Mouse (Mus musculus) cerebellum, postnatal 25 days (tissue): ENCODE measurements around the gene Abcb1b.
"Not testable (repeated sequence)": the region's sequence is repeated elsewhere in the genome, so short reads cannot be mapped to it uniquely, and the experiment has no call there.

Experiments used
- DNase-seq, 2 experiments: peaks; one replicate each; pipeline ENCODE4 v3.0.0; 2021; ENCODE audit warnings: mixed read lengths in 2 of 2

Abcb1b gene

DNA sequence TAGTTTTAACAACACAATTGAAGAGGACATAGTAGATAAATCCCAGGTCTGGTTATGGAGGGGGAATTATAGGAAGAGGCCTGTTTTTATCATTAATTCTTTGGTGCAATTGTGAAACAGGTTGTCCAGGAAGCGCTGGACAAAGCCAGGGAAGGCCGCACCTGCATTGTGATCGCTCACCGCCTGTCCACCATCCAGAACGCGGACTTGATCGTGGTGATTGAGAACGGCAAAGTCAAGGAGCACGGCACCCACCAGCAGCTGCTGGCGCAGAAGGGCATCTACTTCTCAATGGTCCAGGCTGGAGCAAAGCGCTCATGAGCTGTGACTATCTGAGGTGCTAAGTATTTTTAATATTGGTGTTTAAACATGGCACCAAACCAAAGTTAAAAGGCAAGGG, 67.7 kb downstream of the Abcb1b start:
- DNase-seq, result not testable (repeated sequence)

- DNase-seq, result no peak
Observed at GRCm38 (mm10) chr5:8866366-8866765, 68.4 kb downstream of the Abcb1b start.

- DNase-seq, result peak in 1 of 2 experiments; percentile 16
Observed at GRCm38 (mm10) chr5:8868019-8868418, 70.1 kb downstream of the Abcb1b start.

DNA sequence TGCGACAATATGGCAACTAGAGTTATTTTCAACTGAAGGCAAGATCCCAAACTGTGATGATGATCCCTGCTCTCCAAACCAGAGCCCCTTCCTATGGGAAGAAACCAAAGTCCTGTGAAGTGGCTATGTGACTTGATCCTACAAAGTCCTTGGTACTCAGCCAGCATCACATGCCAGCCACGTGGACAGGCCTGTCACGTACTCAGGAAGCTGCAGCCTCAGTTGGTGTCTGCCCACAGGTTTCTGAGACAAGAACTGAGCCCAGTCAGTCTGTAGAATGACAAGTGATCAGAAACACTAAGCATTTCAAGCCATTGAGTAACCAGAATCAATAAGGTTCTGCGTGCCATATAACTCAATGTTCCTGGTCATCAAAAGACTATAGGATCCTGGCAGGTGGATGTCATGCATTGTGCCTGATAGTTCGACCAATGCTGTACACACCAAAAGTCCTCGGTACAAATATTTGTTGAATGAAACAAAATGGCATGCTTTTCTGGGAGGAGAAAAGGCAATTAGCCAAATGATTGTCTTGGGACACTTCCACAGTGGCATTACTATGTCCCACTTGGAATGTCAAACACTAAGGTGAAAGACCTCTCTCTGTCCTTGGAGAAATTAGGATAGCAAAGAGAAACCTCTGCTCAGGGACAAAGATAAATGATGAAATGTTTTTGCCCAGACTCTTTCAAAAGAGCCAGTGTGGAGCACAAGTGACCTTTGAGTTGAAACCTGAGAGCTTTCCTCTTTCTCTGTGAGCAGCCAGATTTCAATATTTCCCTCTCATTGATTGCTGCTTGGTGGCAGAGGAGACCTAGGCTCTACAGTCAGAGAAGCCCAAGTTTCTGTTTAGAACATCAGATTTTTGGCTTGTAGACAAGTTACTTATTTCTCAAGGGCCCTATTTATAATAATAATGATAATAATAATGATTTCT, 75.3 kb downstream of the Abcb1b start:
- no peak for DNase-seq

GRCm38 (mm10) chr5:8877086-8877485, 79.1 kb downstream of the Abcb1b start:
- no peak for DNase-seq

DNA sequence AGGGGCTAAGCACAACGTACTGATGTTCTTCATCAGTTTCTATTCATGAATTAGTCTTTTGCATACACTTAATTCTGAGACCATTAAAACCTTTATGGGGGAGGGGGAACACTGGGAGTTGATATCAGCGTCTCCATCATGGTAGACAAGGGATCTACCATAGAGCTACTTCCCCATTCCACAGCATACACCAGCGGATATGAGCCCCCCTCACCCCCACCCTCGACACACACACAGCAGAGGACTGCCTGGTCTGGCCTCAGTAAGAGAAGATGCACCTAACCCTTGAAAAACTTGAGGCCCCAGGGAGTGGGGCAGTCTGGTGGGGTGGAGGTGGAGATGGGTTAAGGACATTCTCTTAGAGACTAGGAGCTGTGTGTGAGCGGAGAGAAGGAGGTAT, 79.9 kb downstream of the Abcb1b start:
- no peak for DNase-seq

- no peak for DNase-seq
Observed at GRCm38 (mm10) chr5:8885837-8886236, 87.9 kb downstream of the Abcb1b start.

- peak; percentile 63 to 73 for DNase-seq
Observed at GRCm38 (mm10) chr5:8893300-8894103, 95.6 kb downstream of the Abcb1b start, which contains the start of gene Abcb4. Gene Abcb4, plus strand, starts transcription at chr5:8893717.

GRCm38 (mm10) chr5:8894104-8894425, 96.1 kb downstream of the Abcb1b start:
- DNase-seq, result no peak

GRCm38 (mm10) chr5:8894641-8895490, 96.9 kb downstream of the Abcb1b start:
- no peak for DNase-seq

DNA sequence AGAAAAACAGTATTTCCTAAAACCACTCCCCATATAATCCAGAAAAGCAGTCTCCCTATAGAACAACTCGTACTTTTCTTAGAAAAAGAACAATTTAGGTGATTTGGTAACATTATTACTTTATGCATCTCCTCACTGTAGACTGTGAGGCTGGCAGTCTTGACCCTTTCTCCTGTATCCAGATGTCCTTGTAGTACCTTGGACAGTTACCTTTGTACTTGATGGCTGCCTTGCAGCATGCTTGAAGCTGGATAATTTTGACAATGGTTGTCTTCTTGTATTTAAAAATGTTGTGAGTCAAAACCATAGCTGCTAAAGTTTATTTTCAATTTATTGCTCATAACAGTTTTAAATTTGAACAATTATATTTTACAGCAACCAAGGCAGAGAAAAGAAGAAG, 98.3 kb downstream of the Abcb1b start:
- no peak for DNase-seq

DNA sequence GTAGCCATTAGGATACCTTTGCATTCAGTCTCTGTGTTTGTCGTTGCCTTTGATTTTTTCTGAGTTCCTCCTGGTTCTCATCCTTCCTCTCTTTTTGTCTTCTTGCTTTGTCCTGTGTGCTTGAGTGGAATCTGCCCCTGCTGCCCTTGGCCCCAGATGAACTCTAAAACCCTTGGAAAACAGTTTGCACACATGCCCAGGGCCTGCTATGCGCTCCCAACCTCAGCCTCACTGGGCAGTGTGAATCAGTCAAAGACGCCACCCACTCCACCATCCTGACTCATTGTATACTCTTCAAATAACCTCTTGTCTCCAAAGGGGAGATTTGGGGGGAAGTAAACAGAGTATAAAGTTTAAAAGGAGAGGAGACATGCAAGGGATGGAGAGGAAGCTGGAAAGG, 100.3 kb downstream of the Abcb1b start:
- DNase-seq, result no peak

- DNase-seq, result no peak
Observed at GRCm38 (mm10) chr5:8901001-8901400, 103.1 kb downstream of the Abcb1b start.

DNA sequence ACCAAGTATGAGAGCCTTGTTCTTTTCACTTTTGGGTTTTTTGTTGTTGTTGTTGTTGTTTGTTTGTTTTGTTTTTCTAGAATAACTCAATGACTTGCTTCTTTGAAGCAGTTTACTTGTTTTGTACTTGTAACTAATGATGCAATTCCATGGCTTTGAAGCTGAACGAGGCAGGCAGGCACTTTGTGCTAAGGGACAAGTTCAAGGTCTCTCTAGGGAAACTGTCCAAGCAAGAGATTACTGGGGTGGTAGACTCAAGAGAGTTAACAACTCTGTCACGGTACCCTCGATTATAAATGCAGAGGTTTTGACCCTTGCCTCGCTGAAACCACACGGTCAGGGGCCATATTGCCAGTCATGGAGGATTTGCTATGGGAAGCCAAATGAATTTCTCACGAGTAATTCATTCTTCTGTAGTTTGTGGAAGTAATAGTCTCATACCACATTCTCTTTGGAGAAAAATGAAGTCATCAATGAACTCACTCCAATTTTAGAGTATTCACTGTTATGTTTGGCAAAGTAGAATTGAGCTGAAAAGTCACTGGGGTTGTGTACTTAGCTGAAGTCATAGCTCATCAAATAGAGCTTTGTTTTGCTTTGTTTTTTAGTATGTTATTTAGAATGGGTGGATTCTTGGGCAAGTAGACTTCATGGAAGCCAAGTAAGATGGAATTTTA, 104.3 kb downstream of the Abcb1b start:
- DNase-seq, result no peak

DNA sequence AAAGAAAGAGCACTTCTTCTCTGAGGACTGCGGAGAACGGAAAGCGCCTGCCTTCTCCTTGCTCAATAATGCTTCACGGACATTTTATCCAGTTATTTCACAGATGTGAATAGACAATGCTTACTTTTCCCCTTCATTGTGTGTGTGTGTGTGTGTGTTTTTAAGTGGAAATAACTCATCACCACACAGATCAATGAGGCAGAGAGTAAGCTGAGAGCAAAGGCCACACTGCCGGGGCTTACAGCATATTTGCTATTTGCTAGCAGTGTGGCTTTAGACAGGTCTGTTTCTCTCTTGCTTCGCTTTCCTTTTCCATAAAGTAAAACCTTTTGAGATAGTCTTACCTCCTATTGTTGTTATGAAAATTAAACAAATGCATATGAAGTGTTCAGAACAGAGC, 106.6 kb downstream of the Abcb1b start:
- DNase-seq, result no peak

DNA sequence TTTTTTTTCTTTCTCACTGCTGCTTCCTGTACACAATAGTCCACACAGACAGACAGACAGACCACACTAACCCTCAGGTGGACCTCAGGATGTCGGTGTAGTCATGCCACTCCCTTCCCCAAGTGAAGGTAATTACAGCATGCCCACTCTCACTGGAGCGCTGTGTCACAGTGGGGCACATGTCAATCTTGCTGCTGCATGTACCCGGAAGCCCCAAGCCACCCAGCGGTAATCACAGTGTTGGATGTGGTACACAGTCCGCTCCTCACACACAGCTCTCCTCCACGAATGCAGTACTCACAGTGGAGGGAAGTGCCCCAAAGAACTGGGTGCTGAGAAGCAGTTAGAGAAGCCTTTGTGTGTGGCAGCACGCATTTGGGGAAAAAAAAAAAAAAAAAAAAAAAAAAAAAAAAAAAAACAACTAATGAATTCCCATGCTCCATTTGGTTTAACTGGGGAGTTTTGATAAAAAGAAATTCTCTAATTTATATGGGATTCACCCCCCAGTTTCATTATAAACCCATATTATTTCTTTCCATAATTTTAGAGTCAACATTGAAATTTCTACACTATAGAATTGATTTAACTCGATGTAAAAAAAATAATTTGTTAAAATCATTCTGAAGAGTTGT, 113.7 kb downstream of the Abcb1b start:
- no peak for DNase-seq
